ENCODE assay signal across 22 mouse cellular contexts in the genomic region with DNA sequence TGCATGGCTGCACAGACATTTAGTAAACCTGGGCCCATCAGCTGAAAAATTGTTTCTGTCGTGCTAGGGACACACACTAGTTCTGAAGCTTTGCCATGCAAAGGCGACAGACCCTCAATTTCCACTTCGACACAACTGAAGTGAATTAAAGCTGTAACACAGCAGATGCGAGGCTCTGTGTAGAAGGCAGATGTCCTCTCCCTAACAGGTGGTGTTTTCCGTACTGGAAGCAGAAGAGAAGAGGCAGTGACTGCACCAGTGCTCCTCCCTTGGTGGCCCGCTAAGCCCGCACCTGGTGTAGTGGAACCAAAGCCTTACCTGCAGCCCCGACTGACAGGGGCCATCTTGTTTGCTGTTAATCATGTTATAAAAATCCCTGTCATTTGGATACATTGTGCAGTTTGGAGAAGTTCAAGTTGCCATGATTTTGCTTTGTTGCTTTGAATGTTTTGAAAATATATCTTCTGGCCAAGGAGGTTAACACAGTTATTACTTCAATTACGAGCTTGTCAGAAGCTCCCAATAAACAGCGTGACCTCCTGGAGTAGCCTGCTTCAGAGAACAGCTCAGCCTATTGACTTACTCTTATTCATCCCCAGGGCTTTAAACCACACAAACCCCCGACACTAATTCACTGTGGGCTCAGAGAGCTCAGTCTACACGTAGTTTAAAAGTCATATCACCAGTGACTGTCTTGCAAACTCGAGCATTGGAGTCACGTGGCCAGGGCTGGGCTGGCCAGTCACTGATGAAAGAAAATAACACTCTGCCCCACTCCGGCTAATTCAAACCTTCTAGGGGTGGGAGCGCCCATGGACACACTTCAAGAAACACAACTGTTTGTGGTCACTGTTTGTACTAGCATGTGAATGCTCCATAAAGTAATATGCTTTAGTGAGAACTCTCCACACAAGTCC.
DNase-seq lines count a peak whose midpoint lies in the region; ATAC-seq and TF ChIP-seq lines count a peak whose summit lies in the region.
"Had no signal": no experiment of that assay in that cellular context is flagged by ENCODE, and none has a peak within 500 bp of the region (broad histone marks: within the 10 kb centered on the region; RNA-seq: fewer than 3 reads in every experiment).

No protein-coding gene starts in this region.

- H3K4me3 ChIP-seq in embryonic facial prominence, embryonic 11.5 days (ENCODE audit: low read depth, low read length), result no peak overlapping the region
- H3K4me3 ChIP-seq in embryonic facial prominence, embryonic 10.5 days, result no peak overlapping the region
- no peak overlapping the region for H3K4me3 ChIP-seq in kidney, embryonic 14.5 days (ENCODE audit: low read length)
- H3K4me3 ChIP-seq in midbrain, postnatal 0 days (ENCODE audit: low read depth, low read length), result no peak overlapping the region
- H3K4me3 ChIP-seq in midbrain, embryonic 10.5 days, result no peak overlapping the region
- H3K4me3 ChIP-seq: embryonic facial prominence, embryonic 12.5 days; heart, embryonic 10.5 days; limb, embryonic 12.5 days; neural tube, embryonic 15.5 days had no signal

- H3K27ac ChIP-seq in embryonic facial prominence, embryonic 11.5 days (replicated peaks; ENCODE audit: low read depth, low read length), result no peak overlapping the region
- H3K27ac ChIP-seq in embryonic facial prominence, embryonic 10.5 days (replicated peaks), result no peak overlapping the region
- no peak overlapping the region for H3K27ac ChIP-seq in kidney, embryonic 14.5 days (ENCODE audit: low read depth, low read length)
- H3K27ac ChIP-seq in midbrain, postnatal 0 days (ENCODE audit: low read depth, low read length), result no peak overlapping the region
- H3K27ac ChIP-seq in midbrain, embryonic 10.5 days (replicated peaks), result no peak overlapping the region
- H3K27ac ChIP-seq: embryonic facial prominence, embryonic 12.5 days; heart, embryonic 10.5 days; limb, embryonic 12.5 days; macrophage; neural tube, embryonic 15.5 days had no signal

- no peak overlapping the region for H3K4me2 ChIP-seq in embryonic facial prominence, embryonic 11.5 days (ENCODE audit: low read depth, low read length)
- H3K4me2 ChIP-seq in kidney, embryonic 14.5 days (replicated peaks; ENCODE audit: low read depth, low read length), result no peak overlapping the region
- no peak overlapping the region for H3K4me2 ChIP-seq in midbrain, postnatal 0 days (ENCODE audit: low read depth, low read length, poor library complexity, severe bottlenecking)
- H3K4me2 ChIP-seq: embryonic facial prominence, embryonic 12.5 days; limb, embryonic 12.5 days; liver, embryonic 11.5 days; midbrain, embryonic 11.5 days; neural tube, embryonic 15.5 days had no signal

- 0 out of 2 replicates have a peak, but pooled peaks have one; percentile 39 for ATAC-seq in embryonic facial prominence, embryonic 11.5 days (replicated peaks; ENCODE audit: insufficient number of reproducible peaks, low FRiP score, low TSS enrichment, low read depth)
- peak; percentile 66; the same call in 1 of the 2 replicates for ATAC-seq in kidney, embryonic 14.5 days (ENCODE audit: low FRiP score, low TSS enrichment)
- no peak for ATAC-seq in midbrain, postnatal 0 days (ENCODE audit: low FRiP score)
- ATAC-seq: liver, postnatal 0 days; lung, postnatal 0 days had no signal

- no peak for TF ChIP-seq CTCF in midbrain, postnatal 0 days (IDR thresholded peaks at IDR 0.05)

- H3K9ac ChIP-seq in embryonic facial prominence, embryonic 11.5 days (replicated peaks; ENCODE audit: low read length), result no peak overlapping the region
- no peak overlapping the region for H3K9ac ChIP-seq in kidney, embryonic 14.5 days (ENCODE audit: low read depth, low read length)
- no peak overlapping the region for H3K9ac ChIP-seq in midbrain, postnatal 0 days (replicated peaks; ENCODE audit: low read length, poor library complexity, severe bottlenecking)
- H3K9ac ChIP-seq: embryonic facial prominence, embryonic 12.5 days; limb, embryonic 12.5 days; liver, postnatal 0 days; neural tube, embryonic 15.5 days had no signal

- no peak for DNase-seq in embryonic facial prominence, embryonic 11.5 days (ENCODE audit: low spot score)
- no peak for DNase-seq in embryonic facial prominence, embryonic 10.5 days (ENCODE audit: low spot score)
- DNase-seq in kidney, adult 8-10 months, result no peak
- DNase-seq in kidney, postnatal 4 days, result peak; percentile 36 to 58
- no peak for DNase-seq in kidney, postnatal 25 days
- peak; percentile 54 for DNase-seq in midbrain, postnatal 0 days (ENCODE audit: low spot score)
- DNase-seq in midbrain, embryonic 10.5 days (ENCODE audit: low spot score), result no peak
- DNase-seq: adrenal gland, postnatal 10 days; cerebellum, adult 11 months; liver, postnatal 0 days; right cerebral cortex, adult 18-20 months; right cerebral cortex, postnatal 4 days; thymus, postnatal 14 days had no signal

- H3K27me3 ChIP-seq in embryonic facial prominence, embryonic 11.5 days (ENCODE audit: control insufficient read depth, insufficient read depth, low read length), result no peaks in the 10 kb centered on the region
- no peaks in the 10 kb centered on the region for H3K27me3 ChIP-seq in embryonic facial prominence, embryonic 10.5 days (replicated peaks; ENCODE audit: low read depth, poor library complexity, severe bottlenecking)
- H3K27me3 ChIP-seq in kidney, embryonic 14.5 days (ENCODE audit: control insufficient read depth, insufficient read depth, low read length), result no peaks in the 10 kb centered on the region; the same call in 1 of the 2 replicates
- no peaks in the 10 kb centered on the region for H3K27me3 ChIP-seq in midbrain, postnatal 0 days (ENCODE audit: insufficient read depth, low read length)
- no peaks in the 10 kb centered on the region for H3K27me3 ChIP-seq in midbrain, embryonic 10.5 days (ENCODE audit: low read depth, poor library complexity, severe bottlenecking)
- H3K27me3 ChIP-seq: embryonic facial prominence, embryonic 12.5 days; limb, embryonic 12.5 days; neural tube, embryonic 15.5 days had no signal

- H3K4me1 ChIP-seq in embryonic facial prominence, embryonic 11.5 days (ENCODE audit: control insufficient read depth, insufficient read depth, low read length), result no peaks in the 10 kb centered on the region
- peaks cover 7% of the 10 kb centered on the region for H3K4me1 ChIP-seq in embryonic facial prominence, embryonic 10.5 days
- no peaks in the 10 kb centered on the region for H3K4me1 ChIP-seq in kidney, embryonic 14.5 days (ENCODE audit: control insufficient read depth, insufficient read depth, low read length)
- H3K4me1 ChIP-seq in midbrain, postnatal 0 days (ENCODE audit: insufficient read depth, low read length), result no peaks in the 10 kb centered on the region
- peaks cover 22% of the 10 kb centered on the region; the same call in 1 of the 2 replicates for H3K4me1 ChIP-seq in midbrain, embryonic 10.5 days
- H3K4me1 ChIP-seq: embryonic facial prominence, embryonic 12.5 days; heart, embryonic 10.5 days had no signal

- 74% methylated on average over 16 of the region's 16 CpGs for WGBS in embryonic facial prominence, embryonic 11.5 days
- WGBS in embryonic facial prominence, embryonic 10.5 days, result 75% methylated on average over 16 of the region's 16 CpGs
- 41% methylated on average over 16 of the region's 16 CpGs for WGBS in kidney, embryonic 14.5 days
- WGBS in midbrain, postnatal 0 days, result 53% methylated on average over 16 of the region's 16 CpGs
- WGBS in midbrain, embryonic 10.5 days, result 78% methylated on average over 16 of the region's 16 CpGs

- H3K9me3 ChIP-seq in embryonic facial prominence, embryonic 11.5 days (replicated peaks; ENCODE audit: control insufficient read depth, low read length), result no peaks in the 10 kb centered on the region
- no peaks in the 10 kb centered on the region for H3K9me3 ChIP-seq in embryonic facial prominence, embryonic 10.5 days
- H3K9me3 ChIP-seq in kidney, embryonic 14.5 days (ENCODE audit: control insufficient read depth, low read length), result no peaks in the 10 kb centered on the region
- H3K9me3 ChIP-seq in midbrain, postnatal 0 days (ENCODE audit: low read length), result no peaks in the 10 kb centered on the region
- H3K9me3 ChIP-seq in midbrain, embryonic 10.5 days (replicated peaks), result no peaks in the 10 kb centered on the region
- H3K9me3 ChIP-seq: embryonic facial prominence, embryonic 12.5 days; heart, embryonic 10.5 days; limb, embryonic 12.5 days; neural tube, embryonic 15.5 days had no signal

- H3K36me3 ChIP-seq in embryonic facial prominence, embryonic 11.5 days (replicated peaks; ENCODE audit: control insufficient read depth, insufficient read depth, low read depth, low read length), result no peaks in the 10 kb centered on the region
- peaks cover 7% of the 10 kb centered on the region; the same call in 1 of the 2 replicates for H3K36me3 ChIP-seq in embryonic facial prominence, embryonic 10.5 days (replicated peaks)
- no peaks in the 10 kb centered on the region for H3K36me3 ChIP-seq in kidney, embryonic 14.5 days (ENCODE audit: control insufficient read depth, insufficient read depth, low read length)
- H3K36me3 ChIP-seq in midbrain, postnatal 0 days (ENCODE audit: insufficient read depth, low read length), result peaks cover 9% of the 10 kb centered on the region; the same call in 1 of the 2 replicates
- peaks cover 7% of the 10 kb centered on the region for H3K36me3 ChIP-seq in midbrain, embryonic 10.5 days

Comparison
In these comparisons a context has a peak if more than half of its experiments do, and no peak if none do; other contexts are left out.
1. DNase-seq: peak in kidney, postnatal 4 days (2 of 2) and midbrain, postnatal 0 days (single experiment); none in embryonic facial prominence, embryonic 11.5 days (single experiment), embryonic facial prominence, embryonic 10.5 days (single experiment), kidney, adult 8-10 months (0 of 2), kidney, postnatal 25 days (0 of 2) and midbrain, embryonic 10.5 days (single experiment).